Mouse (Mus musculus): ENCODE data around the gene Ccdc114.

- TF ChIP-seq CTCF (IDR thresholded peaks at IDR 0.05; ENCODE audit: low read depth): no peak
- TF ChIP-seq EP300 (optimal IDR thresholded peaks at IDR 0.05): no peak
Observed at GRCm38 (mm10) chr7:45914067-45914466, 9.8 kb upstream of the Ccdc114 start.
